Mouse (Mus musculus) bone marrow macrophage, adult 2 months (primary cell): Measurements from ENCODE around the gene D130043K22Rik. TPM values are rescaled to one million over a fixed set of nuclear protein-coding genes. Genes with fewer than 3 reads are reported as not detected.

Experiments
- H3K27ac ChIP-seq: 2 replicates; pipeline ENCODE4 v1.5.1; 2012; ENCODE audit warnings: low read depth, low read length; ENCODE audit not compliant: insufficient read depth
- H3K4me1 ChIP-seq: 2 replicates; pipeline ENCODE4 v1.6.1; 2012; ENCODE audit warnings: low read length; ENCODE audit not compliant: control insufficient read depth, insufficient read depth
- H3K4me3 ChIP-seq: 2 replicates; pipeline ENCODE4 v1.5.1; 2012; ENCODE audit warnings: mild to moderate bottlenecking, low read length, moderate library complexity; ENCODE audit not compliant: insufficient read depth
- CTCF ChIP-seq: IDR thresholded peaks from 2 replicates; pipeline ENCODE4 v1.5.1; 2012; ENCODE audit warnings: low read depth, mild to moderate bottlenecking, low read length, moderate library complexity
- POLR2A ChIP-seq: IDR thresholded peaks from 2 replicates; pipeline ENCODE4 v1.6.1; 2012; ENCODE audit warnings: mild to moderate bottlenecking, low read depth, low read length, borderline replicate concordance
- polyA plus RNA-seq: library from polyadenylated mRNA; stranded (reverse); fragments of >200 nt; gene quantifications from 2 replicates; pipeline ENCODE4 v1.2.4, GENCODE M21; 2012; ENCODE audit not compliant: missing spikeins, insufficient read depth, insufficient read length

D130043K22Rik gene
- polyA plus RNA-seq, 1 experiment, result not detected

DNA sequence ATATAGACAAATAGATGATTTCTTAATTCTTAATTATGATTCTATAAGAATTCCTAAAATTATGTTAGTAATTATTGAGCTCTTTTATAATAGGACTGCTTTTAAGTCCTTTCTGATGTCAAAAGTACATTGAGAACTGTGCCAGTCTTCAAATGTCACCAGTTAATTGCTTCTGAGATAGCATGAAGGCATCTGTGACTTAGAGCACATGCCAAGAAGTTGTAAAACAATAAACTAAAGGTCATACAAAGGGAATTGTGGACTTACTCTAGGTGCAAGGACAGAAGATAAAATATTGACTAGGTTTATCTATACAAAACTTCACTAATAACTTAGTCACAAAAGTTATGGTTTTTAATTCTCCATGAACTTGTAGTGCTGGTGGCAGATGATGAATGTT, 14.2 kb downstream of the D130043K22Rik start:
- Histone ChIP-seq H3K27ac (no peak overlapping the region), H3K4me3 (no peak overlapping the region), H3K4me1 (no peaks in the 10 kb centered on the region)
- TF ChIP-seq POLR2A, result no peak
- no peak for TF ChIP-seq CTCF

DNA sequence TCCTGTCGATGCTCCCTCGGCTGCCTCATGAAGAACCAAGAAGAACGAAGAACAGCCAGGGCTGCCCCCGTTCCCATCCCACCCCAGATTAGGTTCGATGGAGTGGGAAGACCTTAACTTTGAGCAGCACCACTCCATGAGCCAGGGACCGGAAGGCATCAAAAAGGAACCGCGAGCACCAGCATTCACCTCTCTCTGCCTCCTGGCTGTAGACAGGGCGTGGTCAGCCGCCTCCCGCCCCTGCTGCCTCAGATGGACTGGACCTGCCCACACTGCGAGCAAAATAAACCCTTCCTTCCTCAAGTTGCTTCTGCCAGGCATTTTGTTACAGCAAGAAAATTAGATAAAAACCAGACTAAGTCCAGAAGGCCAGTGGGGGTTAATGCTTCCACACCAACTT, 16.1 kb downstream of the D130043K22Rik start:
- TF ChIP-seq CTCF (no peak), POLR2A (no peak)
- Histone ChIP-seq H3K4me3 (no peak overlapping the region), H3K4me1 (no peaks in the 10 kb centered on the region), H3K27ac (no peak overlapping the region)

DNA sequence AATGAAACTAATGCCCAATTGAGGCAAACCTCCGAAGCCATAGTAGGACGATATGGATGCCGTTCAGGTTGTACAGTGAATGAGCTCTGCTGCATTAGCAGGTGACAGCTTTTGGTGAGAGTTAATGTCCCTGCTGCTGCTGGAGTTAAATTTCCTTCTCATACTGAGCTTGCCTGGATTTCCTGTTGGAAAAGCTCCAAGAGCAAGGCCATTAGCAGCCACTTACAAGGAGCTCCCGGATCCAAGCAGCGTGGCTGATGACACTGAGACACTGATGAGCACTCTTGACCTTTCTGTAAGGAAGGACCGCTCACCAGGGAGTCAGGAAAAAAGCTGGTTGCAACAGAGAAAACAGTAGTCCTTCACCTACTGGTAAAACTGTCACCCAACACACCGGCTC, 17.1 kb downstream of the D130043K22Rik start:
- Histone ChIP-seq H3K4me1 (no peaks in the 10 kb centered on the region), H3K27ac (no peak overlapping the region), H3K4me3 (no peak overlapping the region)
- TF ChIP-seq POLR2A, result no peak
- TF ChIP-seq CTCF, result no peak

DNA sequence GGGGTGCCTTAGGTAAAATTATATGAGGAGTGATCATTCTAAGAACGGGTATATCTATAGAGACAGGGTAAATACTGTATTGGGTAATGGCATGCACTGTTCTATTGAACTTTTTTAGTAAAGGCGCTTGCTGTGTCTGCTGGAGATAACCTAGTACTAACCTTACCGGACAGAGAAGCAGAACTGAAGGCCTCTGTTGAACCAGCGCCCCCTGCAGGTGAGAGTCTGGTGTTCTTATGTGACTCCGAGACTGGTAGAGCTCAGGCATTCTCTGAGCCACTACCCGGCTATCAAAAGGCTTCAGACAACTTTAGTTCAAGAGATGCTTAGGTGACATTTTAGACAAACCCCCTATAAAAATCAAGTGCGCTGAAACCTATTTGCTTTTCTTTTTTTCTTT, 17.6 kb downstream of the D130043K22Rik start:
- TF ChIP-seq POLR2A (no peak), CTCF (peak; percentile 28; the same call in 1 of the 2 replicates)
- Histone ChIP-seq H3K27ac (no peak overlapping the region), H3K4me1 (no peaks in the 10 kb centered on the region), H3K4me3 (no peak overlapping the region)

DNA sequence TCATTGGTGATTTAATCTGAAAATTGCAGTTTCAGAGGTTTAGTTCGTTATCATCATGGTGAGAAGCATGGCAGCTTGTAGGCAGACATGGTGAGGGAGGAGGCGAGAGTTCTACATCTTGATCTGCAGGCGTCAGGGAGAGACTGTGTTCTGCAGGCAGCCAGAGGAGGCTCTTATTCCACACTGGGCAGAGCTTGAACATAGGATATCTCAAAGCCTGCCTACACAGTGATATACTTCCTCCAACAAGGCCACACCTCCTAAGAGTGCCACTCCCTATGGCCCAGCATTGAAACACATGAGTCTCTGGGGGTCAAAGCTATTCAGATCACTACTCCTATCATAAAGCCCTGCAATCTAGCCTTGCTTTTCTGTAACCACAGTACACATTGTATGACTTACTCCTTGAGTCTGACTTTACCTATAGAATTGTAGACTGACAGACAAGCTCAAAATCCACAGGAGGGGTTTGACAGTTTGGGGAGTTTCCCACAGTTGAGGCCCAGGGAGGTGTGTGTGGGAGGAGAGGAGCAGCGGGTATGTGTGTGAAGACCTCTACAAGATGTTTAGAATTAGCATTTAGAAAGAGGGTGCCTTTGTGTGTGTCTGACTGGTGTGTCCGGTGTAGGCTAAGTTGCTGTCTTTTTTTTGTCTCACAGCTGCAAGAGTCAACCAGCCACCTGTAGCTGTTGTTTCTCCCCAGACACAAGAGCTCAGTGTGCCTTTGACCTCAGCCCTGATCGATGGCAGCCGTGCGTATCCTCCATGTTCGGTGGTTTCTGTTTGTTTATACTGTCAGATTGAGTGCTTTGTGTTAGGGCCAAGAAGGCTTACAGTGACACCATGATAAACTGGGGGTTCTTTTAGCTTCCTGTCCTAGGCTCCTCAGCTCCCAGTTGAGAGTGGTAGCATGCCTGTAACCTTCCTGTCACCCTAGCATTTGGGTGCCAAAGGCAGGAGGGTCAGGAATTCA, 21.8 kb downstream of the D130043K22Rik start:
- H3K27ac ChIP-seq, result no peak overlapping the region

DNA sequence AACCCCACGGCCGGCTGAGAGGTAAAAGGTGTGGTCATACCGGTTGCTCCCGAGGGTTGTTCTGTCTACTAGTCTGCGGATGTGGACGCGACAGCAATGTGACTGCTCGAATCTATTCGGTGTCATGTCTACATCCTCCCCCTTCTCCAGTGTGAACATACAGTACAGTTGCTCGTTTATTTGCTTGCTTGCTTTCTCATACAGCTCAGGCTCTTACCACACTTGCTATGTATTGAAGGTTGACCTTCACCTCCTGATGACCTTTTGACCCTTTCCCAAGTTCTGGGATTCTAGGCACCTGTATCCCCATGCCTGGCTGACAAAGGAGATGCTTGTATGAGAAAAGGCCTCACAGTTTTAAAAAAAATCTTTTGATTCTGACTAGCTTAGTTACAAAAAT, 22.9 kb downstream of the D130043K22Rik start:
- no peaks in the 10 kb centered on the region for H3K4me1 ChIP-seq
- TF ChIP-seq CTCF, result no peak
- TF ChIP-seq POLR2A, result no peak
- H3K4me3 ChIP-seq, result no peak overlapping the region
- no peak overlapping the region for H3K27ac ChIP-seq

More for the DNA sequence above, 21.8 kb downstream of the D130043K22Rik start:
- H3K4me3 ChIP-seq, result no peak overlapping the region
- no peaks in the 10 kb centered on the region for H3K4me1 ChIP-seq
- TF ChIP-seq CTCF, result no peak
- TF ChIP-seq POLR2A, result no peak

DNA sequence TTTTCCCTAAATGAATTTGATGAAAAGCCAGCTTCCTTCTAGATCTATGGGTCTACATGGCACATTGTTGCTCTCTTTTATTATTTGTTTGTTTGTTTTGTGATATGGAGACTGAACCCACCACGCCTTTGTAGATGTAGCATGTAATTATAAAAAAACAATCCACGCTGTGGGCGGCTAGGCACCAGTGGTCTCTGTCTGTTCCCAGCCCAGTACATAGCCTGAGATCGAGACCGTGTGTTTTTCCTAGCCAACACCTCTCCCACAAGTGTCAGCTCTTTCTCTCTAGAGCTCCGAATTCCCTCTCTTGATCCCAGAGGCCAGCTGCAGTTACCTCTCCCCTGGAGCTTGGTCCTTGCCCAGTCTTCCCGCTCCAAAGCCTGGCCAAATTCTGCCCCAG, 23.3 kb downstream of the D130043K22Rik start:
- TF ChIP-seq POLR2A (no peak), CTCF (no peak)
- H3K27ac ChIP-seq, result no peak overlapping the region
- H3K4me3 ChIP-seq, result no peak overlapping the region
- H3K4me1 ChIP-seq, result no peaks in the 10 kb centered on the region

DNA sequence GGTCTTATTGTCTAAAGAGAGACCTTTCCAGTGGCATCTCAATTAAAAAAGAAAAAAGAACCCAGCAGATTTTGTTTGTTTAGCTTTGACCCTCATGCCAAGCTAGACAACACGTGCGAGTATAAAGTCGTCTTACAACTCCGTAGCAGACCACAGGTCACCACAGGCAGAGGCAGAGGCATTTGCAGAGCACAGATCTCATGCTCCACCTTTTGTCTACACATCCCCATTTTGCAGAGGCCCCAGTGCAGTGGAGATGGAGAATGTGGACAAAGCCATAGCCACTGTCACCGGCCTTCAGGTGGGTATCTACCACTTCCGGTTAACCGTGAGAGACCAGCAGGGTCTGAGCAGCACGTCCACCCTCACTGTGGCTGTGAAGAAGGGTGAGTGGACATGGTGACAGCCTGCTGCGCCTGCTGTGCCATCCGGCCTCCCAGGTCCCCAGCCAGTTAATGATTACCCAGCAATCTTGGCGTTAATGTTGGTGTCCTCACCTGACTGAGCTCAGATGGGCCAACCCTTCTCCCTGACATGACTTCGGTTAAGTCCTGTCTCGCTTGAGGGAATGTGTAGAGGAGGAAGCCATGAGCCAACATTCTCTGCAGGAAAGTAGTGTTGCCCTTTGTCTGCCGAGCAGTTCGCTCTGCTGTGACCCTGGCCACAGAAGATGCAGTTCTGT, 34.6 kb downstream of the D130043K22Rik start:
- no peaks in the 10 kb centered on the region for H3K4me1 ChIP-seq
- H3K4me3 ChIP-seq, result no peak overlapping the region
- H3K27ac ChIP-seq, result no peak overlapping the region

DNA sequence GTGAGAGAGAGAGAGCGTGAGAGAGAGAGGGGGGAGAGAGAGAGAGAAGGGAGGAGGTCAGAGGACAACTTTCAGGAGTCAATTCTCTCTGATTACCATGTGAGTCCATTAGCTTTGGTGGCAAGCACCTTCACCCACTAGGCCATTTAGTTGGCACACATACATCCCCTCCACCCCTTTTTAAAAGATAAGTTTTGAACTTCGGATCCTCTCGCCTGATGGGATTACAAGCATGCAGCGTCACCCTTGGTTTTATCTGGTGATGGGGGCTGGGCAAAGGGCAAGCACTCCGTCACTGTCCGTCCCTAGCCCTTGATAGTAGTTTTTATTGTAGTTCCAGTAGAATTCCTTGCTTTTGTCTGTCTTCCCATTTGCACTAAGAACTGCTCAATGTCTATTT, 35.3 kb downstream of the D130043K22Rik start:
- H3K4me3 ChIP-seq, result no peak overlapping the region
- H3K4me1 ChIP-seq, result no peaks in the 10 kb centered on the region
- H3K27ac ChIP-seq, result no peak overlapping the region
- TF ChIP-seq POLR2A, result no peak
- TF ChIP-seq CTCF, result no peak

More for the DNA sequence above, 34.6 kb downstream of the D130043K22Rik start:
- TF ChIP-seq POLR2A, result no peak
- TF ChIP-seq CTCF, result no peak

DNA sequence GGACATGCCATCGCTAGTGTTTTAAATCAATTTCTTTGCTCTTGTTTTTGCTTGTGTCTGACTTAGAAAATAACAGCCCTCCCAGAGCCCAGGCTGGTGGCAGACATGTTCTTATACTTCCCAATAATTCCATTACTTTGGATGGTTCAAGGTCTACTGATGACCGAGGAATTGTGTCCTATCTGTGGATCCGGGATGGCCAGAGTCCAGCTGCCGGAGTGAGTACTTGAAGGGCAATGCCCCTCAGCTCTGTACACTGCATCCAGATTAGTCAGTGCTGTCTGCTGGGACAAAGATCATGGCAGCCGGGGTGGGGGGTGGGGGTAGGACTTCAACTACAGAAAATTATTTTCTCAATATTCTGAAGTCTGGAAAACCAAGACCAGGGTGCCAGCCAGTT, 35.8 kb downstream of the D130043K22Rik start:
- H3K4me1 ChIP-seq, result no peaks in the 10 kb centered on the region
- no peak overlapping the region for H3K27ac ChIP-seq
- no peak for TF ChIP-seq POLR2A
- TF ChIP-seq CTCF, result no peak

More for the DNA sequence above, 35.8 kb downstream of the D130043K22Rik start:
- H3K4me3 ChIP-seq, result no peak overlapping the region
